Mouse (Mus musculus) heart, postnatal 10 days (tissue): ENCODE measurements around the gene Chst2. TPM values are rescaled to one million over a fixed set of nuclear protein-coding genes. Genes with fewer than 3 reads are reported as not detected.

Source experiments
- DNase-seq, 2 experiments: peaks; one replicate each; pipeline ENCODE4 v3.0.0; 2021
- intact Hi-C: fragments of 180-260 bp; cut with DNase I; formaldehyde crosslinking; loops from one replicate; pipeline ENCODE4 v1.15.1; 2025
- total RNA-seq, 2 experiments: library from RNA; stranded (reverse); gene quantifications; 2 replicates each; pipeline ENCODE4 v1.2.3; 2021

Gene Chst2
- total RNA-seq: 1 to 10 TPM; 3.3 to 4.3 TPM

DNA sequence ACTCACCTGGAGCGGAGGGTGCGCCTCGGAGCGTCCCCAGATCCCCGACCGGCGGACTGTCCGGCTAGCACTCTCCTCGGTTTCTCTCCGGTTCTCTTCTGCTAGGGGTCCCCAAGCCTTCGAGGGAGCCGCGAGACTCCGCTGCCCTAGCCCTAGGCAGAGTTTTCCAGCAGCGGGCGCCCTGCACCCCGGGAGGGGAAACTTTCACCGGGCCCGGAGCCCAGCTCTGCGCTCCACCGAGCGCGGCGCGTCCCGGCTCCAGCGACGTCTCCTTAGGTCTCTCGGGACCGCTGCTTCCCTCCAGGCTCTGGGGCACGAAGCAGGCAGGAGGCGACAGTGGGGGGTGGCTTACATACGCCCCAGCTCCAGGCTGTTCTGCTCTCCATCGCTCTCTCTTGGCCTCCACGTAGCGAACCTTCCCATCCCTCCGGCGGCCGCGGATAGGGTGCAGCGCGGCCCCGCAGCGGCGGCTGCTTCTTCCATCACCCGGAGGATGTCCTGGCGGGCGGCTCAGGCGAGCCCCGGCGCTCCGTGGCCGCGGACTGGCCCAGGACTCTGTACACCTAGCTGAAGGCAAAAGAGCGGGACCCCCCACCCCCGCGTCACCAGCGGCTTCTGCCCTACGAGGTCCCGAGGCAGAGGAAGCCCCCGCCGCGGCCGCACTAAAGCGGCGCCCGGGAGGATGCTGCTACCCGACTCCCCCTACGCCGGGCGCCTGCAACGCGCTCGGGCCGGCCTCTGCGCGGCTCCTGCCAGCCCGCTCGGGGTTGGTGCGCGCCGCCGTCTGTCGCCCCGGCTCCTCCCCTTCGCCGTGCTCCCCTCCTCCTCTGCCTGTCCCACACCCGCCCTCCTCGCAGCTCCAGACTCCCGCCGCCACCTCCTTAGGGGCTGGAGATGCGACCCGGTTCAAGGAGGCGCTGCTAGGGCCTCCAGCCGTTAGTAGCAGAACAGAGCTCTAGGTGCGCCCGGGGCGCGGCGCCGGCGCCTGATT, at the start of gene Chst2:
Gene Chst2 (minus strand): TSS at position 152 of the 991 bp plus-strand sequence.
- intact Hi-C loops: loop anchor here (5.0 kb wide), 3 partner anchors 220 to 535 kb away; no protein-coding TSS in a partner anchor
- peak; percentile 86 to 90 for DNase-seq

DNA sequence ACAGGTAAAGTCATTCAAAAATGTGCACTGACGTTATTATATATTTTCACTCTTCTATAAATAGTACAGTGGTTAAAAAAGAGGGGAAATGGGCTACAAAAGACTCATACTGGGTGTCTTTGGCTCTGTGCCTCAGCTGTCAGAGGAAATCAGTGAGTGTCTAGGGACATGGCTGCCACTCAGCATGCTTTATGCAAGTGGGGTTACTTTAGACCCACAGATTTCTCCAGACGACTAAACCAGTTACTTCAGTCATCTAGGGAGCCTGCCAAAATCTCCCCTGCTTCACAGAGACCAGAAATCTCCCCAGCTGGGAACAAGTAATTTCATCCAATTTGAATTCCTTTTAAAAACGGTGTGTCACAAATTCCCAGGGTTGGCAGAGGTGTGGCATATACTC, 45.4 kb upstream of the Chst2 start:
- intact Hi-C loops: no loop called here
- no peak for DNase-seq

DNA sequence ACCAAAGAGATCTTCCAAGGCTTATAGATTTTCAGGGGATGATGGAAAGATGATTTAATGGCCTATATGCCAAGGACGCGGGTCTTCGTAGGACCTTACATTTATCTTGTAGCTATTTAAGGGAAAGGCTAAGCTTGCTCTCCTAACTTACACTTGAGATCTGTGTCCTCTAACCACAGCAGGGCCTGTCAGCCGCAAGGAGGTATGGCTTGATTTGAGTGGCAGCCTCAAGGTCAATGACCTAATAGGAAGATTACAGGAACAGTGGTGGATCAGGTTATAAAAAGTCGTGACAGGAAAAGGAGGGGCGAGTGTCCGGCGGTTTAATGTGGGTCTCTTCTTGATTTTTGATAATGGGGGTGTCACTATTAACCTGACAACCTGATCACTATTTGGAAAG, 44.1 kb upstream of the Chst2 start:
- intact Hi-C loops: no loop called here

DNA sequence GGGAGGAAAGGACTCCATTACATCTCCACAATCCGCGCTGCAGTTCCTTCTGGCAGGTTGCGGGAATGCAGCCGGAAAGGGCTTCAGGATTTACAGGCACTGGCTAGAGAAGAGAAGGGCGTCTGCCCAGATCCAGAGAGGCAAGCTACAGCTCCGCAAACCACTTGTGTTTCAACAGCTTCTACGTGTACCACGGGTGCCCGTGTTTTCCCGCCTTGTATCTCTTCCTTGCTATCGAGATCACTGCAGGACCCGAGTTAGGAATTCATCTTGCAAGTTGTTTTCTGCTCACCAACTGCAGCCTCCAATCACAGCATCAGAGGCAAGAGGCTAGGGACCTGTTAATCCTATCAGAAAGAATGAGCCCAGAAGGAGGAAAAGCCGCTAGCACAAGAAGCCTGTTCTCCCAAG, 35.8 kb upstream of the Chst2 start:
- peak; percentile 20 to 59 for DNase-seq
- intact Hi-C loops: no loop called here

More for the DNA sequence above, 44.1 kb upstream of the Chst2 start:
- peak; percentile 34 to 47 for DNase-seq

DNA sequence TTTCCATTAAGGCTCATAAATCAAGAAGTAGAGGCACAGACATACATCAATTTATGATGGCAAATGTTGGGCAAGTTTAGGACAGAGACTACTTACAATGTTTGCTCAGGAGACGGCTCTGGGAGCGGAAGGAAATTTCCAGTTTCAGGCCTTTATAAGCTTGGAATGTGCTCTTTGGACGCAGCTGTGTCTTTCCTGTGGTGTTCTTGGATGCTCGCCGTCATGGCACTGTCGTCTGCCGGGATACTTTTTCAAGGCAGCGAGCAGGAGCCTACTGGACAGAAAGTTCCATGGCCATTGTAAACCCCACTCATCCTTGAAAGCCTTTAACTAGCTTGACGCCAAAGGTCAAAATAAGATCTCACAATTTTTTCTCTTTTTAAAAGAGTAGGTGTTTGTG, 31.4 kb upstream of the Chst2 start:
- no peak for DNase-seq
- intact Hi-C loops: no loop called here

DNA sequence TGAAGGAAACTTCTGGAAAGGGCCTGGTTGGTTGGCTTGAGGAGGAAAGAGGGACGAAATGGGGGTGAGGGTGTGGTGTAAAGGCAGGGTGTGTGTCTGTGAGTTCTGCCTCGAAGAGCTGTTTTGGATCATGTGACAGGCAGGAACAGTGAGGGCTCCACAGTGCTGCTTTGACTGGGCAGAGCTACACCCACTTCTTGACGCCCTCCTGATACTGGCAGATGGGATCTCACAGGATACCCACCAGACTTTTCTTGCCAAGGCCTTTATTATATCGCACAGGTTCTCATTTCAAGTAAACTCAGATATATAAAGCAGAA, 29.7 kb upstream of the Chst2 start:
- intact Hi-C loops: no loop called here
- DNase-seq: no peak

DNA sequence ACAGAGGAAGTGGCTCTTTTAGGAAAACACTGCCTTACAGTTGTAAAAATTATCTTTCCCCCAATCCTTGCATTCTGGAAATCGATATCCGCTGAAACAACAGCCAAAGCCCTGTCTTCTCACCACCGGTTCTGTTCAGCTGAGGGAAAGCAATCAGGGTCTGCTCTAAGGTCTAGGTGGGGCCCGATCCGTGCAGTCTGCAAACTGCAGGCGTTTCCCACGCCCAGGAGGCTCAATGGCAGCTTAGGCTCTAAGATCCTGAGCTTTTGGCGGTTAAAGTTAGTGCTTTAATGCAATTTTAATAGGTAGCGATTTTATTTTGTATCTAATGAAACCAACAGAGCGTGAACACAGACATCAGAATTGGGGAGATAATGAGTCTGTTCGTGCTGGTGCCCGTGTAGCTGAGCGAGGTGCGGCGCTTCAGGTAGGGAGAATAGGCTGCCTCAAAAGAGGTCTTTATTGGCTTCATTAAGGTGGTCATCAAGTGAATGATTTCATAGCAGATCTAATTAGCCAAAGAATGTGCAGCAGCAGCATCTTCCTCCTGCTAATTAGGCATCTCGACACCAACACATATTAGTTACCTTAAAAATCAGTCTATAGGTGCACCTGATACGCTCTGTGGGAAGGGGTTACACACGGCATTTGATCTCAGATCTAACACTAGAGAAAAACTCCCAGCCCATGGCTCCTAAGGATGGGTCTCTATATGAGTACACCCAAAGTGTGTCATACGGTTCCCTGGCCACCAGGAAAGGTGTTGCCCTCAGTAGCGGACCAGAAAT, 29.2 kb upstream of the Chst2 start:
- DNase-seq: no peak
- intact Hi-C loops: no loop called here

DNA sequence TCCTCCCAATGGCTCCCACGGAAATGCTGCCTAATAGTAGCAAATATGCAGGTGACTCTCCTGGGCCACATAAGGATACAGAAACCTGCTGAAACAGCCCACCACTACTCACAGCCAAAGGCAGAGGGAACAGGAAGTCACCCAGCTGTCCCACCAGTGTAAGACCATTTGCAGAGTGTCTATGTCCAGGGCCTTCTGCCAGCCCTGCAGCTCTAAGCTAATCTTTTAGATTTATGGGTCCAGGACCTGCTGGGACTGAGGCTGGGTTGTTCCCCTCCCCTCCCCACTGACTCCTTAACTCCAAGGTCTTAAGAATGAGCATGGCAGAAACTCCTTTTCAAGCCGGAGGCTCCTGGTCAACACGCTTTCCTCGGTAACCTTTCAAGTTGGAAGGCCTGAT, 21.8 kb upstream of the Chst2 start:
- intact Hi-C loops: no loop called here
- no peak for DNase-seq

DNA sequence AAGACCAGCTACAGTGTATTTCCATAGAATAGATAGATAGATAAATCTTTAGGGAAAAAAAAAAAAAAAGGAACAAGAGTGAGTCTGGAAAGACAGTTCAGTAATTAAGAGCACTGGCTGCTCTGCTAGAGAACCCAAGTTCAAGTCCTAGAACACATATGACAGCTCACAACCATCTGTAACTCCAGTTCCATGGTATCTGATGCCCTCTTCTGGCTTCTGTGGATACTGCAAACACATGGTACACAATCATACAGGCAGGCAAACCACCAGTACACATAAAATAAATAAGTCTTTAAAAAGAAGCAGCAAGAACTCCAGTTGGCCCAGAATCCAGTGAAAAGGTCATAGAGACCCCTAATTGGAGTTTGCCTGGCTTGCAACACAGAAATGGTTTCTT, 7.4 kb upstream of the Chst2 start:
- no peak for DNase-seq
- intact Hi-C loops: no loop called here

DNA sequence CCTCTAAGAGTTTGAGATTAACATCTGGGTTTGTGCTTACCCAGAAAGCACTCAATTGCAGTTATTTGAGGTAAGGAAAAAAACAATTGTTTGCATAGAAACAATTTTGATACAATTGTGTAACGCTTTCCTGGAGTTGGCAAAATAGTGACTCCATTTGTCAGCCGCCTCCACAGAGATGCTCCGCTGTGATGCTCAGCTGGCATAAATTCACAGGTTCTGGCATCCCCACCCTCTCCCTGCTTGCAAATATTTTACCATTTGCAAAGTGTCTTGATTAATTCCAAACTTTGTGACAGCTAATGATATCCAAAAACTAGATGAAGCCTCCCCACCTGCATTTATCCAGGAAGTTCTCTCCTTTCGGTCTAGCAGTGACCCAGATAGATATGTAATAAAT, 5.5 kb upstream of the Chst2 start:
- intact Hi-C loops: no loop called here
- DNase-seq: no peak

DNA sequence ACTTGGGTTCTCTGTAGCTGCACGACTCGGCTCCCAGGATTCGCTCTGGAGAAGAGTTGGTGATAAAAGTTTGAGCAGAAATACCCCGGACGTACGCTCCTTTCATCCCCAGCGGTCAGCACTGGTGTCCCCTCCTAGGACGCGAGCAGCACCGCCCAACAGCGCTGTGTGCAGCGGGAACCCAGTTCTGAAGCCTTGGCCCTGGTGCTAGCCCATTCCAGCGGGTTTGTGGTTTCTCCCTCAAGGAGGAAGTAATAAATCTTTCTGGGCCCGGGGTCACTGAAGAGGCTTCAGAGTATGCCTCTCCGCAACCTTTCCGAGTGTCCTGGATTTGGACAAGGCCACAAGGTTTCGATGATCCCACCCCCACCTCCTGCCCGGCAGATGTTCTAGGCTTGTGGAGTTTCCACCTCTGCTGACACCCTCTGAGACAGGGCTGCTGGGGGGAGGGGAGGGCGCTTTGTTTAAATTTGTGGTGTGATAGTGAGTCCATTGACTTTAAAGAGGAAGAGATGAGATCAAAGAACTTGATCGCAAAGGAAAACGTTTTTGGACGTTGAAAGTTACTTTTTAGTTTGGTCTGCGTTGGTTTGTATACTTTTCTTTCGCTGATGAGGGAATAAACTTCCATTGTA, 1.2 kb upstream of the Chst2 start:
- DNase-seq: no peak
- intact Hi-C loops: loop anchor here (5.0 kb wide), 3 partner anchors 220 to 535 kb away; no protein-coding TSS in a partner anchor

DNA sequence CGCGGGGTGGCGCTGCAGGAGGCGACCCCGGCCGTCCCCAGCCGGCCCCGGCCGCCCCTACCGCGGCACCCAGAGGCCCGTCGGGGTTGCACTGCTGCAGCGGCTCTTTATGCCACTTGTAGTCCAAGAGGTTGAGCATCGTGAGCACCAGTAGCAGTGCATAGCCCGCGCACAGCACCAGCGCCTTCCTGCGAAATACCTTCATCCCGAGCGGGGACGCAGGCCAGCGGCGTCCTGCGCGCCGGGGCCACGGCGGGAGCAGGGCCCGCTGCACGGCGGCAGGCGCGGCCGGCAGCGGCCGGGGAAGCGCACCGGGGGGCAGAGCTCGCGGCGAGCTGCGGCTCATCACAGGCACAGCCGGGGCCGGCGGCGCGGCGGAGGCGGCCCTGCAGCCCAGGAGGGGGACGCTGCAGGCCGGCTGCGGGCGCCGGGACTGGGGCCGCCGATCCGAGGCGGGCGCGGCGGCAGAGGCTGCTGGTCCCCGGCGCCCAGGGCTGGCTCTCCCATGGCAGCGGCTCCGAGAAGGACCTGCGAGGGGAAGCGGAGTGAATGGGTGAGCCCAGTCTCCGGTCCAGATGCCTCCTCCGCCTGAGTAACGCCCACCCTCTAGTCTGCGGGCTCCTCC, 464 bp downstream of the Chst2 start:
- peak; percentile 39 to 50 for DNase-seq
- intact Hi-C loops: loop anchor here (2.0 to 5.0 kb wide), 4 partner anchors 219 to 667 kb away; no protein-coding TSS in a partner anchor

DNA sequence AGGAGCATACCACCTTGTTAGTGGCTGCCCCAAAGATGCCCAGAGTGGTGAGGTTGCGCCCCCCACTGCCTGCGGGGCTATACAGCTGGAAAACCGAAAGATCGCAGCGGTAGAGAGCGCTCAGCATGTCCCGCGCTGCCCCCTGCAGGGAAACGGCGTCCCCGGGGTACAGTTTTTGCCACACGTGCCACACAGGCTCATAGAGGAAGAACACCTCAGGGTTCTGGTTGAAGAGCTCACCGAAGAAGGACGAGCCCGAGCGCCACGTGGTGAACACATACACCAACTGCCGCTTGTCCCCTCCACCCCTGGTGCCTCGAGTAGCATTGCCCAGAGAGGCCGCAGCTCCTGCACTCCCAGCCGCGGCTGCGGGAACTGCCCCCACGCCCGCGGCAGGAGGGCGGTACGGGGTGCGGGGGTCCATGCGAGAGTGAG, 994 bp downstream of the Chst2 start:
- intact Hi-C loops: loop anchor here (2.0 to 5.0 kb wide), 4 partner anchors 218 to 667 kb away; no protein-coding TSS in a partner anchor
- DNase-seq: peak; percentile 73 to 77

DNA sequence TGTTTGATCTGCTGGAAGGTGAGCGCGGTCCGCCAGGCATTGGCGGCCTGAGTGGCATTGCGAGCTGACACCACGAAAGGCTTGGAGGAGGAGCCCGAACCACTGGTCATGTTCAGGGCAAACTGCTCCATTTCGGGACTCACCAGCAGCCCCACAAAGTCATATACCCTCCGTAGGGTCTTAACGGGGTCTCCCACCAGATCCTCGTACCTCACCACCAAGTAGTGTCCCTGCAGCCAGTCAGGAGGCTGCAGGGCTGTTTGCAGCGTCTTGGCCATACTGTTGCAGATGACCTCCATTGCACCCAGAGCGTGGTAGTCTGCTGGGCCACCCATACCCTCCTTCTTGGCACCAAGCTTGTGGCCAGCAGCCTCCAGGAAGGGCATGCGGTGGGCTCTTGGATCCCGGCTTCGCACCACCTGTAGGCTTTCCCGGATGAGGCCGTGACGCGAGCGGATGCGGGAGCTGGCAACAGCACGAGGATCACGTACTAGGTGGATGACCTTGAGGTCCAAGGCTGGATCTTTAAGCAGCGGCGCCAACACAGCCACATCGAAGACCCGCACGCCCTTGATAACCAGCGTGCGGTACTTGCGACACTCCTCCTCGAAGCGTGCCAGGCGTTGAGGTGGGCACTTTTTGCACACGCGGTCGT, 1.6 kb downstream of the Chst2 start:
- peak in 1 of 2 experiments; percentile 9 for DNase-seq
- intact Hi-C loops: loop anchor here (2.0 to 5.0 kb wide), 4 partner anchors 218 to 666 kb away; no protein-coding TSS in a partner anchor

DNA sequence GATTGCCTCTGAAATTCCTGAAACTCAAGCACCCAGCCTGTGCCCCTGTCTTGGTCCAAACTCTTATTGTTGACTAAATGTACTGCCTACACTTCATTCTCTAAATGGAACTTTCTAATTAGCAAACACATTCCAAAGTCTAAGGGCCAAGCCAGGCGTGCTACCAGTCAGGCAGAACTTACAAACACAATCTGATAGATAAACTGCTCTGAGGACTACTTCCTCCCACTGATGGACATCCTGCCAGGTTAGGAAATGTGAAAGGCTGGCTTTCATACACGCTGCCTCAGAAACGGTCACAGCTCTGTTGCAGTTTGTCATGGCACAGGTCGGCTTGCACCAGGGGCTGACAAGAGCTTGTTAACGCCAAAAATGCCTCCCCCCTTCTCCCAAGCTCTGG, 4.8 kb downstream of the Chst2 start:
- intact Hi-C loops: no loop called here

DNA sequence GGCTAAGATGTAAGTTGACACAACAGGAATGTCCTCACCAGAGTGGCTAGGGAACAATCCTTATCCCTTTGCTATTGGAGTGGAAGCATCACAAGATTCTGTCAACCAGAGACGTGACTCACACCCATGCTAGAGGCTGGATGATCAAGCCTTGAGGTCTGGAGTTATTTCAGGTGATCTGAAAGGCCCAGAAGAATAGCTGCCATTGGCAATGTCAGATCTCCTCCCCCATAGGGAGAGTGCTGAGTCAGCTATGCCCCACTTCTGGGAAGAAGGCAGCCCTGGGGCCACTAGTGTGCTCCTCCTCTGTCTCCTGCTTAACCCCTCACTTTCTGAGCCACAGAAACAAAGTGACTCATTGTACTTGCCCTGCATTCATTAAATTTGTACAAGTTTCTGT, 14.5 kb downstream of the Chst2 start:
- no peak for DNase-seq
- intact Hi-C loops: no loop called here

More for the DNA sequence above, 4.8 kb downstream of the Chst2 start:
- no peak for DNase-seq

DNA sequence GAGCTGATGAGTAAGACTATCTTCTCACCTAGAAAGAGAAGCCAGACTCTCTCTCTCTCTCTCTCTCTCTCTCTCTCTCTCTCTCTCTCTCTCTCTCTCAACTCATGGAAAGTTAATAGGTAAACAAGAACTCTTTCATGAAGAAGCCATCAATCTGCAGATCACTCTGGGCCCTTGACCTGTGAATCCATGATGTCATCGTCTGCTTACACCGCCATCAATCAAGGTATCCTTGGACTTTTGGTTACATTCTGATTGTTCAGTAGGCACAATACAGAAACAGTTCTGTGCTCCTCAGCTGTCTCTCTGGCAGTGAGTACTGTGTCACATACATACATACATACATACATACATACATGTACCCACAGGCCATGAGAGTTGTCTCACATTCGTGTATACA, 16.6 kb downstream of the Chst2 start:
- intact Hi-C loops: no loop called here
- DNase-seq: no peak

DNA sequence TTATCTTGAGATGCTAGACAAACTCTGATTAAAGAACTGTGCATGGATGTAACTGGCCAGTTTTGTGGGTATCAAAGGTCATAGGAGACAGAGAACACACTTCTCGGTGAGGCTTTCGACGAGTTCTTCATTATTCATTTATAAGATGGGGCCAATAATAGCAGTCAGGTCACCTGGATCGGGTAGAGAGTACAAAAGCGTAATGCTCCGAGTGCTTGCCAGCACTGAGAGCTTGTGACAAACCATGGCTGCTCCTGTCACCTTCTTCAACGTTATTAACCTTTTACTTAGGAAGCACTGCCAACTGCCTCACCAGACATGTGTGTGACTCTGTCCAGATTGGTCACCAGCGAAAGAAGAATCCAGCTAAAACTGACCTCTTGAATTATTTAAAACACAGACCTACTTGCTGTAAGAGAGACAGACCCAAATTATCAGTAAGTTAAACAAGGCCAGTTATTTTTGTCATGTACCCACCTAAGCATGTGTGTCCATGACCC, 18.6 kb downstream of the Chst2 start:
- DNase-seq: no peak
- intact Hi-C loops: no loop called here

DNA sequence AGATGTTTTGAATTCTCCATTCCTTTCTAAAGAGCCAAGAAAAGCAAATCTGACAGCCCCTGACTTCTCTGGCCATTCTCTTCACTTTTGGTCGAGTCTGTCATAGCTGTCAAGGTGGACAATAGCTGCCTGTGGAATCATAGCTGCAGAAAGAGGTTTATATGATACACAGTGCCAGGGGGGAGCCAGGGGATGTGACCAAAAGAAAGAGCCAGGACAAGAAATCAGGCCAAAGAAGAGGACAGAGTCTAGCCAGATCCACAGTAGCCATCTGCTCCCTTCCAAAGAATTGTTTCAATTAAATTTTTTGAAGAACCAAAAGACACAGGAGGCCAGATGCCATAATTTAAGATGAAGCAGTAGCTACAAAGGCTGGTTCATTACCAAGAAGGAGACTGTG, 30.6 kb downstream of the Chst2 start:
- no peak for DNase-seq
- intact Hi-C loops: no loop called here

DNA sequence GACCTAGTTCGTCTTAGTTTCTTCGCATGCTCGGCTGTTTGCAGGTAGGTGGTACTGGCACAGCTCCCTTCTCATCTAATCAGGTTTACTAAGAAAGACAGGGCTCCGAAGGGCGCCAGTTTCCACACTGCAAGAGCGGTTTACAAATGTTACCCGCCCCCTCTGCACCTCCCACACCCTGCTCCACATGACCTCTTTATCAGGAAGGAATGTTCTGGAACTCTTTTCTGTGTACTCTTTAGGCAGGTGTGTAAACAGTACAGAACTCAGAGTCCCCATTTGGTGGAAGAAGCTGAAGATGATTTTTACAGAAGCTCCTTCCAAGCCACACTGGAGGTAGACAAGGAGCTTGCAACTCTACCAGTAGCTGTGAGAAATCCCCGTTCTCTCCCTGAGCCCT, 31.2 kb downstream of the Chst2 start:
- no peak for DNase-seq
- intact Hi-C loops: no loop called here
